Mouse (Mus musculus) liver, embryonic 14.5 days (tissue): Measurements from ENCODE around the gene Msi1.

Source experiments
- CTCF ChIP-seq: IDR thresholded peaks from 2 replicates; pipeline ENCODE4 v1.5.1; 2016; ENCODE audit warnings: antibody characterized with exemption, low read depth, control low read depth
- EP300 ChIP-seq: IDR thresholded peaks from 2 replicates; pipeline ENCODE4 v1.6.1; 2016; ENCODE audit warnings: antibody characterized with exemption, low read depth

GRCm38 (mm10) chr5:115500383-115500935 lies 71.1 kb downstream of the Msi1 start:
- TF ChIP-seq CTCF (no peak), EP300 (no peak)
